Mouse (Mus musculus): ENCODE measurements around the gene Cyb561a3. TPM values are rescaled to one million over a fixed set of nuclear protein-coding genes. Genes with fewer than 3 reads are reported as not detected.

Cyb561a3 gene
- total RNA-seq, 2 experiments from 2014 or later, result 9.5 to 10.0 TPM

DNA sequence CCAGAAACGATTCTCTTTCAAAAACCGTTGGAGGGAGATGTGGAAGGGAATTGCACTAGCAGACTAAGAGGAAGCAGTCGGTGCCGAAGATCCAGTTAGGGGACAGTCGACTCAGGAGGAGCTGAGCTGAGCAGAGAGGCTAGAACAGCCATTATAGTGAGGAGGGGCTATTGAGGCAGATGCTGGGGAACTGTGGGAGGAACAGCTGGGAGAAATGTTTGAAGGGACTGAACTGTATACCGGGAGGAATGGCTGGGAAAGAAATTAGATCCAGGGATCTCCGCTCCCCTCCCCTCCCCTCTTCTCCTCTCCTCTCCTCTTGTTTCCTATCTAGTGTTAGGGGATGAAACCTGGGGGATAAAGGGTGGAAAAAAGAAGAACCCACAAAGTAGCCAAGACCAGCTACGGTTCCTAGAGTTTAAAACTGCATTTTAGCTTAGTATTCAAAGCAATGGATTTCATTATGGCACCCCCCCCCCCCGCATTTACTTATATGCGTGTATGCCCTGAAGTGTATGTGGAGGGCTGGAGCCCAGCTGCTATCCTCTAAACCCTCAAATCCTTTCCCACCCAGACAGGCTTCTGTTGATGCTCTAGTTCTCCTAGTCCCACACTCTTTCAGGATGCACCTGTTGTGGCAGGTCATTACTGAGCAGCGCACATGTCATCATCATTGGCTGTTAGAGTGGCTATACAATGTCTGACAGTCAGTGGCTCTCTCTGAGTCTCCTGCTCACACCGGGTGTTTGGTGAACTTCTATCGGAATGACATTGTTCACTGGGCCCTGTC lies 63.8 kb downstream of the Cyb561a3 start:
- intact Hi-C loops (cut with DNase I), result no loop called here
- no peak for DNase-seq (ENCODE audit: low spot score)

Other genes with a start within 250 kb of the Cyb561a3 start
- 10 to 100 TPM; 45.8 to 47.0 TPM for gene Syt7, start 188.1 kb upstream of the Cyb561a3 start, total RNA-seq (2021)
- 1 to 10 TPM in 1 of 2 experiments, under 1 TPM in 1; 0.75 to 1.0 TPM for gene Lrrc10b, start 119.7 kb upstream of the Cyb561a3 start, total RNA-seq (2021)
- gene Ppp1r32, start 94.2 kb upstream of the Cyb561a3 start, total RNA-seq (2021), result under 1 TPM in 1 of 2 experiments, not detected in 1; 0.21 TPM
- gene Cpsf7, start 51.9 kb upstream of the Cyb561a3 start, total RNA-seq (2021), result 10 to 100 TPM; 24.8 to 28.4 TPM
- gene Sdhaf2, start 51.0 kb upstream of the Cyb561a3 start, total RNA-seq (2021), result 10 to 100 TPM; 71.6 to 72.2 TPM
- gene Tmem216, start 20.9 kb upstream of the Cyb561a3 start, total RNA-seq (2021), result 1 to 10 TPM; 4.1 to 4.6 TPM
- 1 to 10 TPM; 2.9 to 3.0 TPM for gene Tmem138, start 190 bp downstream of the Cyb561a3 start, total RNA-seq (2021)
- gene Ddb1, start 28.2 kb downstream of the Cyb561a3 start, total RNA-seq (2021), result 100 to 1,000 TPM; 154 to 166 TPM
- gene Tkfc, start 28.5 kb downstream of the Cyb561a3 start, total RNA-seq (2021), result 1 to 10 TPM; 9.1 to 9.3 TPM
- gene Vwce, start 57.0 kb downstream of the Cyb561a3 start, total RNA-seq (2021), result not detected
- gene Pga5, start 100.9 kb downstream of the Cyb561a3 start, total RNA-seq (2021), result not detected
- 10 to 100 TPM; 21.1 to 21.8 TPM for gene Vps37c, start 111.6 kb downstream of the Cyb561a3 start, total RNA-seq (2021)
- under 1 TPM; 0.34 to 0.48 TPM for gene Cd5, start 161.8 kb downstream of the Cyb561a3 start, total RNA-seq (2021)

Data from heart, postnatal 25 days (tissue).